Mouse (Mus musculus): ENCODE data around the gene Capn12.

DNA sequence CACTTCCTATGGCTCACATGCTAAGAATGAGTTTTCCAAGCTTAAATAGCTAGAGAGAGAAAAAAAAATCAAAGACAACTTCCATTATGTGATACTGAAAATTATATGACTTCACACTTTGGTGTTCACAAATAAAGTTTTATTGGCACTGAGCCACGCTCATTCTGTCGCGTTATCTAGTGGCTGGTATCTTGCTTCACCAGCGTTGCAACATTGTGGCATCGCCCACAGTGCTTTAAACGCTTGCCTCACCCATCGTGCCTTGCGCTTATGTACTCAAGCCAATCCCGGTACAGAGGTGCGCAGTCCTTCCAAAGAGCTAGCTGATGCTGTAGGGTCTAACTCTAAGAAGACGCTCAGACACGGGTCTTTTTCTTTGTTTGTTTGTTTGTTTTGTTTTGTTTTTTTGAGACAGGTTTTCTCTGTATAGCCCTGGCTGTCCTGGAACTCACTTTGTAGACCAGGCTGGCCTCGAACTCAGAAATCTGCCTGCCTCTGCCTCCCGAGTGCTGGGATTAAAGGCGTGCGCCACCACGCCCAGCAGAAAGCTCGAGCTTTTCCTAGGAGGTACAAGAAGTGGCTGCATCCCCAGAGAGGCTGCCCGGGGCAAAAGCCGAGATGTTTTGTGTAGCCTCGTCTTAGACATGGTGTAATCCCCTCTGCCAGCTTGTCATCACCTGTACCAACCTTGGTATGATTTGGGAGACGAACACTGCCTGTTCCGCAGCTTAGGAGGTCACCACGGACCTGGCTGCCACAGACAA lies 10.1 kb upstream of the Capn12 start:
- TF ChIP-seq CTCF (IDR thresholded peaks at IDR 0.05; ENCODE audit: low read depth, low read length) (no peak), GATA2 (IDR thresholded peaks at IDR 0.05; ENCODE audit: borderline replicate concordance, low read depth, low read length) (no peak), TAL1 (conservative IDR thresholded peaks at IDR 0.05; ENCODE audit: low read depth, low read length) (no peak), GATA1 (IDR thresholded peaks at IDR 0.05; ENCODE audit: borderline replicate concordance, low read length) (no peak)
